Mouse (Mus musculus): ENCODE measurements around the gene Stpg1. TPM values are rescaled to one million over a fixed set of nuclear protein-coding genes. Genes with fewer than 3 reads are reported as not detected.

Gene Stpg1
- total RNA-seq, 4 experiments from 2014 or later, result 0.84 to 1.8 (median 1.1) TPM

DNA sequence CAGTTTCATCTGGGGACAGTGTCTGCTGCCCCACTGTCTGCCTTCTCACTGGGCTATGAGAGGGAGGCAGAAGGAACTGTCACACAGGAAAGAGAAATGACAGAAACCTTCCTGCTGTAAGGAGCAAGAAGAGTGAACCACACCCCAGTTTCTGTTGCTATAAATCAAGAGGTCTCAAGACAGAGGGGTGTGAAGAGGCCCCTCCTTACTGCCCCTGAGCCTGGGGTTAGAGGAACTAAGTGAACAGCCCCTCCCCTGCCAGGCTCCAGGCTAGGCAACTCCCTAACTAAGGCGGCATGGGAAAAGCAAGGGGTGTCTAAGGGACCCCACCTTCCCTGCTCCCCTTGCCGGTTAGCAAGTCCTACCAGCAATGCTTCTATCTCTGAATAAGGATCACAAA, 69.2 kb downstream of the Stpg1 start:
- DNase-seq, result no peak

DNA sequence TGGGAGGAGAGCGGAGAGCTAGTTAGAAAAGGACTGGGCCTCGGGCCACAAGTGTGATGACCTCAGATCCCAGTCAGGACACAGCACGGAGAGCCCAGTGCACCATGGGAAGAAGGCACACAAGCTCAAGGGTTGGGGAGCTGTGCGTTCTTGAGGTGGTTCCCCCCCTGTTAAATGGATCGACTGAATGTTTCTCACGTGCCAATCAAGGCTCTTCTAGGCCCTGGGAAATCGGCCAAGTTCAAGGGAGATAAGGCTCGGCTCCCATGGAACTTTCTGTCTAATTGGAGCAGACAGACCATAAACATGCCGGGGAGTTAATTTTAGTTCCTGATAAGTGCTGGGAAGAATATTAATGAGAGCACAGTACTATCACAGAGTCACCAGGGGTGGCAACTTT, 70.8 kb downstream of the Stpg1 start:
- no peak for DNase-seq

DNA sequence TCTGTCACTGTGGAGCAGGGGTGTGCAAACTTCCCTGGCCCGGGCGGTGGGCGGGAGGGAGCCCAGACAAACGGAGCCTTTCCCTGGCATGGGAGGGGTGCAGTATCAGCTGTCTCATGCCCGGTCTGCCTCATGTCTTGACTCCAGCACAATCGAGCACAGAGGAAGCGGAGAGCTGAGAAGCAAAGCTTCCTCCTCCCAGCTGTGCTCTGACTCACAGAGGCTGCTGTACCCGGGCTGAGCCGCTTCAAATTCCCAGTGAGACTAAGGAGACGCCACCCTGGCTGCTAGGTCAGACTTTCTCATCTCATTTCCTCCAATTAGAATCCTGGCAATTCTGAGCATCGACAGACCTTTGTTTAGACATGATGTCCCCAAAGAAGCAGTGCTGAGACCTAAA, 72.5 kb downstream of the Stpg1 start:
- DNase-seq, result no peak

DNA sequence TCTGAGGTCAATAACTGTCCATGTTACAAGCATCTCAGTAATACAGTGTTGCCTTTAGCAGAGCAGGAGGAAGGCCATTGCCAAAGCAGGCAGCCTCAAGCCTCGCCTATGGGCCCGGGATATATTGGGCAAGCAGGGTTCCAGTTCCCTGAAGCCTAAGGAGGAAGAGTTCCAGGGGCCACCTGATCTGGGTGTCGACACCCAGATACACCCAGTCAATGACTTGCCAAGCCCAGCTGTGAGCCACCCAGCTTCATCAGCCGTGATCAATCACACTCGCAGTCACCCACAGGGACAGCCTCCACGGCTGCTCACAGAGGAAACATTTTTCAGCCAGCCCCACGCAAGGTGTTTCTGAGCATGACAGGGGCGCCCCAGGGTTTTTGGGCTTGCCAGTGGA, 72.9 kb downstream of the Stpg1 start:
- DNase-seq, result no peak

DNA sequence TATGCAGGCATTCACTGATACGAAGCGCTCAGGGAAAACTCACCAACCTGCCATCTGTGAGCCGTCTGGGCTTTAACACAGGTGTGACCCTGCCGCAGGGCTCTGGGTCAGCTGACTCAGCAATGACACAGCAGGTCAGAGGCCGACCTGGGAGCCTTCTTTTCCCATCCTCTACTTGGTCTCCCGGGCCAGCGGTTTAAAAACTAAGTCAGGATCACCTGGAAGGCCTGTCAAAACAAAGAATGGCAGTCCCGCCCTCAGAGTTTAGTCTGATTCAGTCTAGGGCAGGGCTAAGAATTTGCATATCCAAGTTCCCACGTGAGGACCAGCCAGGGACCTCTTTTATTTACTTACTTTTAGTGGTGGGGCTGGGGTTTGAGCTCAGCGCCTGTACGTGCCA, 74.6 kb downstream of the Stpg1 start:
- DNase-seq, result no peak

DNA sequence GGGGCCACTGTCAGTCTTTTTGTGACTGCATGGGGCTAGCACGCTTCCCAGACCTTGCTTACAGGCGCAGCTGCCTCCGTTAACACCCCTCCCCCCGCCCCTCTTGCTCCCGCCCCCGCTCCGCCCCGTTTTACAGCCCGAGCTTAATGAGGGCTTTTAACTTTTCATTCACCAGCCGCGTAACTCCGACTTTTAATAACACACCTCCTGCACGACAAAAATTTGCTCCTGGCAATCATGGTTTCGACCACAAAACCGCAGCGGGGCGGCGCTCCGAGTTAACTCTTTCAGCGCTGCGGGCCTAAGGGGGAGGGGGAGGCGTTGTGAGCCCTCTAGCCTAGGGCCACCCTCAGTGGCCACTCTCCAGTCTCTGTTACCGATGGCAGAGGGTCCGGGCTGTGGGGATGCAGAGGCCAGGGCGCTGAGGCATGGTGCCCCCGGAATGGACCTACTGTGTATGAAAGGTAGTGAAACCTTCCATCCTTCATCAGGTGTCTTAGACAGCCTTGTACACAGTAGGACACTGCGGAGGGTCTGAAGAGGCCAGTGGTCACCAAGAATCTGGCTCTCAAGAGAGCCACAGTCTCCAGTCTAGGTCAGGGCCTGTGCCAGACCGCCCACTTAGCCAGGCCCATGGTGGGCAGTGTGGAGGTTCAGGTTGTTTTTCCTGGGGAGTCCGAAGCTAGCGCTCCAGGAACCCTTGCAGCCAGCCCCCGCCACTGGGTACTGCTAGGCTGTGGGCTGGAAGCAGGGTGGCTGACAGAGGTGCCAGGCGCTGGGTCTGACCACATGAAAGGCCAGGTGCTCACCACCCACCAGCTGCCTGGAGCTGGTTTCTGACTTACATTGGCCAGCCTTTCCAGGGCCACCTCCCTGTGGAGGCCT, 75.8 kb downstream of the Stpg1 start:
- no peak for DNase-seq

DNA sequence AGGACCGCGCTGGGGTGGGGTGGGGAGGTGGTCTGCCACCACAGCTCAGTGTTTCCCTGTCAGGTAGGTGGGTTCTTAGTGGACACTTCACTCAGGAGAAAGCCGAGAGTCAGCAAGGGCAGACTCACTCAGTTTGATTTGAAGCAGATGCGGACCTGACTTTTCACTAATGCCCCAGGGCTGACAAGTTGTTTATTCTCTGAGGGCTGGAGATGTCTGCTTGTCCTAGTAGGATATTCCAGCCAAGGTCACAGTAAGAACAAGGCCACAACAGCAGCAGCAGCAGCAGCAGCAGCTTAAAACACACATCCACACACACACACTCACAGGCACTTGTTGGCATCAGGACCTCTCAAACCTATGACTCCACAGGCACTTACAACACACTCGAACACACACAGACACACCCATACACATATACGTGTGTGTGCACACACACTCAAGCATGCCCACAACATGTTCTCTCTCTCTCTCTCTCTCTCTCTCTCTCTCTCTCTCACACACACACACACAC, 76.5 kb downstream of the Stpg1 start:
- DNase-seq, result no peak

DNA sequence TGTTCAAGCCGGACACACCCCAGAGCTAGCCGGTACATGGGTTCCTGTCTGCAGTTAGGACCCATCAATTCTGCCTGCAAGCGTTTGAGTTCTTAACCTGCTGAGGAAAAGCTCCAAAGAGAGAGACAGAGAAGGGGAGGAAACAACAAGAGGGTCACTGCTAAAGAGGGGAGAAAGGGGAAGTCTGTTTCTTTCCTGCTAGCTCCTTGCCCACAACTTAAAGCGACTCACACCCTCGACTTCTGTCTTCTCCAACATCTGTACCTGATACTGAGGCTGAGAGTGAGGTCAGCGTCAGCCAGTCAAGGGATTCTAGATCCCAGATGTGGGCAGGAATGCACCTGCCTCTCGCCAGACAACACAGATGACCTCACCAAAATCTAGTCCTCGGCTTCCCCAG, 77.7 kb downstream of the Stpg1 start:
- DNase-seq, result no peak

DNA sequence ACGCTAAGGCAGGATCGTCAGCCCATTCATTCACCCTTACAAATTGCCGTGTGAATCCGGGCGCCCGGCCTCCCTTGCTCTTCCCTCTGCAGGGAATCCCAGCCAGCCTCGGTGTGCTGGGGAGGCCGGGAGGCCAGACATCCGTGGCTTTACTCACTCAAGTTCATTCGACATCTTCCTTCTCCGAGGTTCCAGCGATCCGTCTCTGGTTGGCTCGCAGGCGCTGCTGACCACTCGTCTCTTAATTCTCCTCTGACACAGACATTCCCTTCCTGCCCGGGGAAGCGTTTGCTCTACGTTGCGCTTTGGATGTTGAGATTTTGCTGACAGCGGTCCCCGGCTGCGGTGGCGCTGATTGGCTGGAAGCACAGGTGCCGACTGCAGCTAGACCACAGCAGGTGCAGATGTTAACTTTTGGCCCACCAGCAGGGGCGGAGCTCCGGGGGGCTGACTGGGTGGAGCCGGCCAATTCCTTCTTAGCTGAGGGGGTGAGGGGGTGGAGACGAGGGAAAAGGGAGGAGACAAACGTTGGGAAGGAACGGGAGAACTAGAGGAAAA, 78.7 kb downstream of the Stpg1 start, which contains the start of gene Grhl3:
Gene Grhl3, minus strand, starts transcription at position 380 of the 558 bp plus-strand sequence.
- no peak for DNase-seq

DNA sequence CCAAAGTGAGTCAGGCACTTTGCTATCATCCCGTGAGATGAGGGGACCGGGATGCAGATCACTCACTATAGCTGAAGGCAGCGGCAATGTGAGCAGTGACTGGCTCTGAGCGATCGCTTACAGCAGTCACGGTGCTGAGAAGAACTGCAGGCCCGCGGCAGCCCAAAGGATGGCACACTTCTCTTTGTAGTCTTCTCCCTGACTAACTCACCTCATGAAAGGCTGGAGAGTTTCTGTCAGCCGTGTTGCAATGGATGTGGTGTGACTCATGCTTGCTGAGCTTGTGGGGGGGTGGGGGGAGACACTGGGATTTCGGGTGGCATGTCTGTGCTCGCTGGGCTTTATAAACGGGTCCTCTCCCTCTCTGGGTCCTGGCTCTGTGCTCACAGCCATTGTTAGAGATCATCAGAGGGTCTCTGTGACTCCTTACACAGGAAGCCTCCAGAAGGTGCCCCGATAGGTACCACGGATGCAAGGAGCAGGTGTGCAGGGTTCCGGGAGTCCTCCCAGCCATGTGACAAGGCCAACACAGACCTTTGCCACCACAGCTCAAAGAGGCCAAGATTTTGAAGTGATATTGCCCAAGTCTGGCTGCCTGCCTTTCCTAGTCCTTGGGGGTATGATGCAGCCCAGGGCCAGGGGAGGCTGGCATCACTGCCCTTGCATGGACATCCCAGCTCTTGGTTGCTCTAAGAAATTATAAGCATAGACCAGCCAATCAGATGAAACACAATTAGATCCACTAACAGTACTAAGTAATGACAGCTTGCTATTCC, 81.0 kb downstream of the Stpg1 start:
- no peak for DNase-seq

DNA sequence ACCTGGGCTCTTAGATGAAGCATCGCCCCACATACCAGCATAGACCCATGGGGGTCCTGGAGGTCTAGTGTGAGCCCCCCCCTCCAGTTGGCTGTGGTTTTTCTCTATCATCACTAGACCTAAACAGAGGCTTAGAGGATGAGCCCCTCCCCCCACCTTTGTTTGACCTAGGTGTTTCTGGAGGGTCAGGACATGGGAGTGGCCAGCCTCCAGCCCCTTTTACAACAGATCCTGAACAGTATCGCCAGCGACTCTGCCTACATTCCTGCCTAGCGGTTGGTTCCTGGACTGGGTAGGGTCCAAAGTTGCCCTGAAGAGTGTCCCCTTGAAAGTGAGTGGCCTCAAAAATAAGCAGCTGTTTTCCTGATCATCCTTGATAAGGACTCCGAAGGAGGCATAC, 83.9 kb downstream of the Stpg1 start:
- no peak for DNase-seq

DNA sequence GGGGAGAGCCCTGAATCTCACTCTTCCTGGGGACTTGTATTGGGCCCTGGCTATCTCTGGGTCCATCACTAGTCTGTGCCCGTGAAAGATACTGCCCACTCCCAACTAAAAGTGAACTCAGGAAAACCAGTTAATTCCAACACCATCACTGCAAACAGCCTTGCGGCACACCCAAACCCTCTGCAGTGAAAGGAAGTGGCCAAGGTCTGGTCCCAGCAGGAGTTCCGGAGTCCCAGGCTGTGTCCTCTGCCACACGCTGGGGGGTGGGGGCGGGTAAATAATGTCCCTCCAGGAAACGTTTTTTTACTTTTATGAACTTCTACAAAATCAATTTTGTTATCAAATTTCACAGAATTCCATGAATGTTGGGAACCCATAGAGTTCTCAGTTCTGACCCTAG, 85.1 kb downstream of the Stpg1 start:
- DNase-seq, result no peak

DNA sequence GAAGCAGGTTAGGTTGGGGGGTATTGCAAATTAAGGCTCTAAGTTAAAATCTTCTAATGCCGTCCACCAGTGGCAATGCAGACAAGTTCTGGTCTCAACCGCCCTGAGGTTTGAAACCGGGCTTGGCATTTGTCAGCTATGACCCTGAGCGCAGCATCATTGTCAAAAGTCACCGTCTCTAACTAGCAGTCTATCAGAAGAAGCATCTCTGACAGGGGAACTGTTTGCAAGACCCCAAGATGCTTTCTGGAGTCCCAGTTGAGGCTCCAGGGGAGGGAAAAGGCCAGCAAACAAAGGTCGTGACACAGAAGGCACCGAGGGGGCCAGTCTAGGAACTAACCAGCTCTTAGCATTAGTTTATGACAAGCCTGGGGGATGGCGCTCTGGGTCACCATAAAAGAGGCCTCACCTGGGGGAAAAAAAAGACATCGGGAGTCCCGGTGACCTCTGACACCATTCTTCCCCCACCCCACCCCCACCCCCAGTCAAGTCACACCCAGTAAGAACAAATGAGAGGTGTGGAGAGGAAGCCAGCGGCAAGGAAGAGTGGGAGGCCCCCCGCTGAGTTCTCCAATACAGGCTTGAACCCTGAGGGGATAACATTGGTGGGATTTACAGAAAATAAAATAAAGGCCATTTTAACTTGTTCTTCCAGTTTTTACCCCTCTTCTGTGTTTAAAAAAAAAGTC, 86.8 kb downstream of the Stpg1 start:
- no peak for DNase-seq

DNA sequence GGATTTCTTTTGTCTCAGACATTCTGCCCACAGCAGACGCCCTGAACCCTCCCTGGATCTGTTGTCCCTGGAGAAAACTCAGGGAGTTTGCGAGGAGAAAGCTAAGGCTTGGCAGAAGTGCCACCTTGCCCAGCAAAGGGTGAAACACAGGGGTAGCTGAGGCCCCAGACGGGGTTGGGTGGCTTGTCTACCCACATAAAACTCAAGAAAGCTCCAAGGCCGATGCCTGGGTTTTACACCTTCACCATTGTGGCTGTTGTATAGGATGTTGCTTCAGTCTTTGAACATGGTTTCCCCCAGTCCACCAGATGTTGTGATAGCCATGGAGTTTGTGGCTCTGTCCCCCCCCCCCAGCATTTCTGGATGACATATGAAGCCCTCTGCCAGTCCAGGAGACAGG, 90.2 kb downstream of the Stpg1 start:
- no peak for DNase-seq

Small RNA genes within 50 kb of the gene (microRNA-seq; reads per million reads assigned to microRNA genes)
- 0 reads per million in 2 experiments for gene Gm25317

Other genes with a start within 250 kb of the Stpg1 start
- gene Clic4, start 222.0 kb upstream of the Stpg1 start, total RNA-seq (2022), result 10 to 100 TPM; 59.8 to 89.0 (median 74.4) TPM
- 100 to 1,000 TPM in 3 of 4 experiments, 10 to 100 TPM in 1; 95.5 to 188 (median 137) TPM for gene Srrm1, start 141.5 kb upstream of the Stpg1 start, total RNA-seq (2022)
- 1 to 10 TPM in 1 of 4 experiments, under 1 TPM in 3; 0.46 to 1.0 (median 0.67) TPM for gene Ncmap, start 96.6 kb upstream of the Stpg1 start, total RNA-seq (2022)
- gene Rcan3, start 60.9 kb upstream of the Stpg1 start, total RNA-seq (2022), result 10 to 100 TPM; 19.1 to 33.0 (median 27.2) TPM
- 10 to 100 TPM; 22.1 to 31.0 (median 26.2) TPM for gene Nipal3, start 248 bp downstream of the Stpg1 start, total RNA-seq (2022)
- gene Grhl3, start 78.8 kb downstream of the Stpg1 start, total RNA-seq (2022), result under 1 TPM in 2 of 4 experiments, not detected in 2; 0.15 to 0.24 TPM
- under 1 TPM in 3 of 4 experiments, not detected in 1; 0.17 to 0.22 (median 0.18) TPM for gene Ifnlr1, start 191.5 kb downstream of the Stpg1 start, total RNA-seq (2022)
- 1 to 10 TPM in 2 of 4 experiments, under 1 TPM in 1, not detected in 1; 0.35 to 2.5 (median 1.1) TPM for gene Il22ra1, start 233.4 kb downstream of the Stpg1 start, total RNA-seq (2022)

Measured in adrenal gland, adult 8-10 months (tissue).